Mouse (Mus musculus): ENCODE measurements at regions not wholly inside any gene's neighbourhood (a gene's known extent, or its start where the extent isn't known, plus 50 kb on each side); places are given as distances from the start of the nearest gene placed in this dataset.

GRCm38 (mm10) chr8:100942680-100943427, 1526.6 kb upstream of the Cdh8 start:
- DNase-seq, result no peak

- DNase-seq, result no peak
Measured at GRCm38 (mm10) chr8:100939533-100939932, 1523.3 kb upstream of the Cdh8 start.

DNA sequence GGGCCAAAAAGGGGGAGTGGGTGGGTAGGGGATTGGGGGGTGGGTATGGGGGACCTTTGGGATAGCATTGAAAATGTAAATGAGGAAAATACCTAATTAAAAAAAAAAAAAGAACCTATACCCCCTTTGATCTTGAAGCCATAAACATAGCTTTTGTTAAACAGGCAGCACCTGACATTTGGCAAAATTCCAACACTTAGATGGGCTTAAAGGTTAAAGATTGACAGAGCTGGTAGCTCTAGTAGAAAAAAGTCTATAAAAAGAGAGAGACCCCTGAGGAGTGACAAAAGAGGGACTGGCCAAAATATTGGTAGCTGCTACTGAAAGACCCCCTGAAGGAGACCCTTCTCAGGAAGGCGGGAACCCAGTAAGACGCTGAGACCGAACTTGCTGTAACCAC, 1474.0 kb upstream of the Cdh8 start:
- DNase-seq, result no peak

- no peak for DNase-seq
Measured at GRCm38 (mm10) chr8:100865624-100866023, 1449.4 kb upstream of the Cdh8 start.

- DNase-seq, result peak; percentile 10
Measured at GRCm38 (mm10) chr8:100850822-100851437, 1434.7 kb upstream of the Cdh8 start.

All from thymus, postnatal 4 days (tissue).